Mouse (Mus musculus) midbrain, embryonic 10.5 days (tissue): Measurements from ENCODE around the gene Commd1. TPM values are rescaled to one million over a fixed set of nuclear protein-coding genes. Genes with fewer than 3 reads are reported as not detected.

Source experiments
- DNase-seq: peaks from one replicate; pipeline ENCODE4 v3.0.0-alpha.2; 2017; ENCODE audit warnings: low spot score
- H3K27ac ChIP-seq: fragments of 300-500 bp; sonication (generic); replicated peaks from 2 replicates; pipeline ENCODE4 v1.5.1; 2016; ENCODE audit warnings: mild to moderate bottlenecking
- H3K27me3 ChIP-seq: fragments of 300-500 bp; sonication (generic); 2 replicates; pipeline ENCODE4 v1.6.1; 2016; ENCODE audit warnings: low read depth, mild to moderate bottlenecking; ENCODE audit not compliant: poor library complexity, severe bottlenecking
- H3K36me3 ChIP-seq: fragments of 300-500 bp; sonication (generic); 2 replicates; pipeline ENCODE4 v1.6.1; 2016; ENCODE audit warnings: mild to moderate bottlenecking, moderate library complexity
- H3K4me1 ChIP-seq: fragments of 300-500 bp; sonication (generic); 2 replicates; pipeline ENCODE4 v1.6.1; 2016
- H3K4me3 ChIP-seq: fragments of 300-500 bp; sonication (generic); 2 replicates; pipeline ENCODE4 v1.5.1; 2016; ENCODE audit warnings: mild to moderate bottlenecking, moderate library complexity
- H3K9me3 ChIP-seq: fragments of 300-500 bp; sonication (generic); replicated peaks from 2 replicates; pipeline ENCODE4 v1.6.1; 2016; ENCODE audit warnings: mild to moderate bottlenecking
- WGBS: fragments of 180-500 bp; shearing (Covaris S2); methylation state at CpG from one replicate; pipeline ENCODE4 v1.1.7; 2016; 5-methylcytosine and 5-hydroxymethylcytosine counted together
- polyA plus RNA-seq: library from polyadenylated mRNA; unstranded; fragments of >200 nt; fragmentation: Nextera tagmentation; extraction: Ambion mirVana; gene quantifications from 2 replicates; pipeline ENCODE4 v1.2.1, GENCODE M21; 2016

Gene Commd1
- polyA plus RNA-seq, 1 experiment from 2014 or later, result 427 TPM

- Histone ChIP-seq H3K36me3 (peaks cover 15% of the 10 kb centered on the region), H3K4me3 (peak overlapping the region; percentile 78), H3K4me1 (peaks cover 14% of the 10 kb centered on the region), H3K27me3 (no peaks in the 10 kb centered on the region), H3K27ac (no peak overlapping the region), H3K9me3 (no peaks in the 10 kb centered on the region)
- WGBS, result 73% methylated on average over 6 of the region's 6 CpGs
- no peak for DNase-seq
Observed at GRCm38 (mm10) chr11:22982846-22983245, 664 bp upstream of the Commd1 start.

GRCm38 (mm10) chr11:22981543-22981950 lies 635 bp downstream of the Commd1 start:
- WGBS, result 4% methylated on average over 12 of the region's 12 CpGs
- no peaks in the 10 kb centered on the region for H3K27me3 ChIP-seq
- no peak for DNase-seq
- no peaks in the 10 kb centered on the region for H3K9me3 ChIP-seq
- H3K4me1 ChIP-seq, result peaks cover 18% of the 10 kb centered on the region
- H3K36me3 ChIP-seq, result peaks cover 28% of the 10 kb centered on the region
- H3K4me3 ChIP-seq, result peak overlapping the region; percentile 78
- H3K27ac ChIP-seq, result peak overlapping the region; percentile 94

GRCm38 (mm10) chr11:22981041-22981440 lies 1.1 kb downstream of the Commd1 start:
- WGBS, result 49% methylated on average over 4 of the region's 4 CpGs
- Histone ChIP-seq H3K36me3 (peaks cover 34% of the 10 kb centered on the region), H3K27ac (peak overlapping the region; percentile 94; the same call in 1 of the 2 replicates), H3K27me3 (no peaks in the 10 kb centered on the region), H3K4me3 (peak overlapping the region; percentile 78), H3K9me3 (no peaks in the 10 kb centered on the region), H3K4me1 (peaks cover 23% of the 10 kb centered on the region)
- DNase-seq, result no peak

GRCm38 (mm10) chr11:22979221-22979620 lies 3.0 kb downstream of the Commd1 start:
- Histone ChIP-seq H3K4me1 (peaks cover 40% of the 10 kb centered on the region), H3K36me3 (peaks cover 36% of the 10 kb centered on the region), H3K27me3 (no peaks in the 10 kb centered on the region), H3K9me3 (no peaks in the 10 kb centered on the region; the same call in 1 of the 2 replicates), H3K4me3 (no peak overlapping the region), H3K27ac (no peak overlapping the region)
- DNase-seq, result no peak
- 85% methylated on average over 1 of the region's 1 CpGs for WGBS

GRCm38 (mm10) chr11:22978711-22979110 lies 3.5 kb downstream of the Commd1 start:
- Histone ChIP-seq H3K9me3 (no peaks in the 10 kb centered on the region; the same call in 1 of the 2 replicates), H3K4me3 (no peak overlapping the region), H3K27ac (no peak overlapping the region), H3K4me1 (peaks cover 45% of the 10 kb centered on the region), H3K36me3 (peaks cover 41% of the 10 kb centered on the region), H3K27me3 (no peaks in the 10 kb centered on the region)
- DNase-seq, result no peak
- WGBS, result 93% methylated on average over 1 of the region's 1 CpGs

- Histone ChIP-seq H3K4me3 (no peak overlapping the region), H3K9me3 (no peaks in the 10 kb centered on the region; the same call in 1 of the 2 replicates), H3K27me3 (no peaks in the 10 kb centered on the region), H3K4me1 (peaks cover 45% of the 10 kb centered on the region), H3K27ac (no peak overlapping the region), H3K36me3 (peaks cover 46% of the 10 kb centered on the region)
- 93% methylated on average over 3 of the region's 3 CpGs for WGBS
- no peak for DNase-seq
Observed at GRCm38 (mm10) chr11:22978215-22978614, 4.0 kb downstream of the Commd1 start.

- no peaks in the 10 kb centered on the region for H3K27me3 ChIP-seq
- H3K4me1 ChIP-seq, result peaks cover 41% of the 10 kb centered on the region
- H3K27ac ChIP-seq, result peak overlapping the region; percentile 82
- 49% methylated on average over 14 of the region's 14 CpGs for WGBS
- DNase-seq, result no peak
- peaks cover 69% of the 10 kb centered on the region for H3K36me3 ChIP-seq
- peak overlapping the region; percentile 71 for H3K4me3 ChIP-seq
- peaks cover 27% of the 10 kb centered on the region for H3K9me3 ChIP-seq
Observed at GRCm38 (mm10) chr11:22973599-22973998, 8.6 kb downstream of the Commd1 start.

GRCm38 (mm10) chr11:22972746-22973526 lies 9.2 kb downstream of the Commd1 start:
- Histone ChIP-seq H3K4me1 (peaks cover 41% of the 10 kb centered on the region), H3K9me3 (peaks cover 31% of the 10 kb centered on the region), H3K36me3 (peaks cover 69% of the 10 kb centered on the region), H3K4me3 (peak overlapping the region; percentile 71), H3K27ac (peak overlapping the region; percentile 85), H3K27me3 (no peaks in the 10 kb centered on the region)
- DNase-seq, result peak; percentile 71
- WGBS, result 51% methylated on average over 46 of the region's 46 CpGs

- Histone ChIP-seq H3K36me3 (peaks cover 69% of the 10 kb centered on the region), H3K9me3 (peaks cover 40% of the 10 kb centered on the region), H3K27ac (peak within 1 kb of the TSS; percentile 85)
Observed at GRCm38 (mm10) chr11:22971835-22972709, 10.1 kb downstream of the Commd1 start, which contains the start of gene Zrsr1. Gene Zrsr1 (plus strand): TSS chr11:22972005.

GRCm38 (mm10) chr11:22970546-22970945 lies 11.6 kb downstream of the Commd1 start:
- Histone ChIP-seq H3K27me3 (no peaks in the 10 kb centered on the region), H3K4me3 (no peak overlapping the region), H3K36me3 (peaks cover 65% of the 10 kb centered on the region), H3K27ac (no peak overlapping the region), H3K4me1 (peaks cover 27% of the 10 kb centered on the region), H3K9me3 (peaks cover 49% of the 10 kb centered on the region)
- DNase-seq, result no peak
- 89% methylated on average over 1 of the region's 1 CpGs for WGBS

More at GRCm38 (mm10) chr11:22971835-22972709, 10.1 kb downstream of the Commd1 start, which contains the start of gene Zrsr1:
- Histone ChIP-seq H3K4me3 (peak within 1 kb of the TSS; percentile 71), H3K4me1 (peaks cover 41% of the 10 kb centered on the region), H3K27me3 (no peaks in the 10 kb centered on the region)
- 47% methylated on average over 56 of the region's 56 CpGs for WGBS
- peak; percentile 38 for DNase-seq

- Histone ChIP-seq H3K36me3 (peaks cover 65% of the 10 kb centered on the region), H3K4me3 (no peak overlapping the region), H3K27ac (no peak overlapping the region), H3K27me3 (no peaks in the 10 kb centered on the region), H3K4me1 (peaks cover 18% of the 10 kb centered on the region), H3K9me3 (peaks cover 49% of the 10 kb centered on the region)
- 74% methylated on average over 6 of the region's 6 CpGs for WGBS
- no peak for DNase-seq
Observed at GRCm38 (mm10) chr11:22969486-22969885, 12.7 kb downstream of the Commd1 start.

- Histone ChIP-seq H3K4me3 (no peak overlapping the region), H3K9me3 (peaks cover 26% of the 10 kb centered on the region; the same call in 1 of the 2 replicates), H3K36me3 (peaks cover 29% of the 10 kb centered on the region), H3K4me1 (no peaks in the 10 kb centered on the region), H3K27me3 (no peaks in the 10 kb centered on the region), H3K27ac (no peak overlapping the region)
- 82% methylated on average over 4 of the region's 4 CpGs for WGBS
- DNase-seq, result no peak
Observed at GRCm38 (mm10) chr11:22965503-22965902, 16.7 kb downstream of the Commd1 start.
